Mouse (Mus musculus): ENCODE results near the gene Prr29. TPM values are rescaled to one million over a fixed set of nuclear protein-coding genes. Genes with fewer than 3 reads are reported as not detected.

Prr29 gene
- total RNA-seq, 1 experiment, result not detected

GRCm38 (mm10) chr11:106355382-106356128 lies 9.7 kb upstream of the Prr29 start:
- H3K9ac ChIP-seq (ENCODE audit: insufficient read depth, low read depth, low read length, poor library complexity, severe bottlenecking), result no peak overlapping the region
- TF ChIP-seq CHD2 (IDR thresholded peaks at IDR 0.05; ENCODE audit: low read depth, low read length) (no peak), ZNF384 (IDR thresholded peaks at IDR 0.05; ENCODE audit: low read depth, low read length) (no peak), ZC3H11A (IDR thresholded peaks at IDR 0.05; ENCODE audit: borderline replicate concordance, low read depth, low read length) (no peak), HCFC1 (IDR thresholded peaks at IDR 0.05; ENCODE audit: borderline replicate concordance, insufficient read depth, low read length) (no peak), MAFK (IDR thresholded peaks at IDR 0.05; ENCODE audit: insufficient read depth, low read depth, low read length) (no peak)
- H3K4me3 ChIP-seq (ENCODE audit: insufficient read depth in 1 of 2, low read depth in 1 of 2, low read length in 2 of 2, poor library complexity in 1 of 2, severe bottlenecking in 1 of 2), result no peak overlapping the region
- DNase-seq (ENCODE audit: low read depth, low spot score), result no peak
- in situ Hi-C loops (cut with MboI; ENCODE audit: low sequenced_read_pairs in 2 of 2, unreplicated experiment in 2 of 2), result no loop called here
- H3K4me1 ChIP-seq (ENCODE audit: control insufficient read depth in 2 of 2, insufficient read depth in 2 of 2, low read length in 2 of 2, poor library complexity in 1 of 2), result no peaks in the 10 kb centered on the region
- H3K27ac ChIP-seq (ENCODE audit: insufficient read depth, low read depth, low read length, poor library complexity, severe bottlenecking), result no peak overlapping the region
- no peaks in the 10 kb centered on the region for H3K36me3 ChIP-seq (ENCODE audit: control insufficient read depth, insufficient read depth, low read length, poor library complexity, severe bottlenecking)
- H3K9me3 ChIP-seq (ENCODE audit: control insufficient read depth, insufficient read depth, low read depth, low read length), result no peaks in the 10 kb centered on the region

- DNase-seq (ENCODE audit: low read depth, low spot score), result peak; percentile 65
- Histone ChIP-seq H3K36me3 (ENCODE audit: control insufficient read depth, insufficient read depth, low read length, poor library complexity, severe bottlenecking) (no peaks in the 10 kb centered on the region), H3K4me1 (ENCODE audit: control insufficient read depth in 2 of 2, insufficient read depth in 2 of 2, low read length in 2 of 2, poor library complexity in 1 of 2) (no peaks in the 10 kb centered on the region), H3K9me3 (ENCODE audit: control insufficient read depth, insufficient read depth, low read depth, low read length) (no peaks in the 10 kb centered on the region), H3K4me3 (ENCODE audit: insufficient read depth in 1 of 2, low read depth in 1 of 2, low read length in 2 of 2, poor library complexity in 1 of 2, severe bottlenecking in 1 of 2) (no peak overlapping the region), H3K27ac (ENCODE audit: insufficient read depth, low read depth, low read length, poor library complexity, severe bottlenecking) (no peak overlapping the region), H3K9ac (ENCODE audit: insufficient read depth, low read depth, low read length, poor library complexity, severe bottlenecking) (no peak overlapping the region)
- in situ Hi-C loops (cut with MboI; ENCODE audit: low sequenced_read_pairs in 2 of 2, unreplicated experiment in 2 of 2), result no loop called here
- TF ChIP-seq CHD2 (IDR thresholded peaks at IDR 0.05; ENCODE audit: low read depth, low read length), result no peak
- no peak for TF ChIP-seq ZC3H11A (IDR thresholded peaks at IDR 0.05; ENCODE audit: borderline replicate concordance, low read depth, low read length)
- TF ChIP-seq HCFC1 (IDR thresholded peaks at IDR 0.05; ENCODE audit: borderline replicate concordance, insufficient read depth, low read length), result no peak
- TF ChIP-seq MAFK (IDR thresholded peaks at IDR 0.05; ENCODE audit: insufficient read depth, low read depth, low read length), result no peak
- TF ChIP-seq ZNF384 (IDR thresholded peaks at IDR 0.05; ENCODE audit: low read depth, low read length), result no peak
Measured at GRCm38 (mm10) chr11:106359350-106359749, 5.9 kb upstream of the Prr29 start.

GRCm38 (mm10) chr11:106364712-106365111 lies 560 bp upstream of the Prr29 start:
- DNase-seq (ENCODE audit: low read depth, low spot score), result no peak
- Histone ChIP-seq H3K9ac (ENCODE audit: insufficient read depth, low read depth, low read length, poor library complexity, severe bottlenecking) (no peak overlapping the region), H3K4me1 (ENCODE audit: control insufficient read depth in 2 of 2, insufficient read depth in 2 of 2, low read length in 2 of 2, poor library complexity in 1 of 2) (peaks cover 0 to 9% of the 10 kb centered on the region in 2 experiments; a peak in 1 of 4 replicates), H3K9me3 (ENCODE audit: control insufficient read depth, insufficient read depth, low read depth, low read length) (no peaks in the 10 kb centered on the region), H3K4me3 (ENCODE audit: insufficient read depth in 1 of 2, low read depth in 1 of 2, low read length in 2 of 2, poor library complexity in 1 of 2, severe bottlenecking in 1 of 2) (peak overlapping the region in 1 of 2 experiments; percentile 30; a peak in 1 of 4 replicates), H3K36me3 (ENCODE audit: control insufficient read depth, insufficient read depth, low read length, poor library complexity, severe bottlenecking) (no peaks in the 10 kb centered on the region), H3K27ac (ENCODE audit: insufficient read depth, low read depth, low read length, poor library complexity, severe bottlenecking) (no peak overlapping the region)
- TF ChIP-seq CHD2 (IDR thresholded peaks at IDR 0.05; ENCODE audit: low read depth, low read length), result no peak
- TF ChIP-seq ZC3H11A (IDR thresholded peaks at IDR 0.05; ENCODE audit: borderline replicate concordance, low read depth, low read length), result no peak
- no peak for TF ChIP-seq HCFC1 (IDR thresholded peaks at IDR 0.05; ENCODE audit: borderline replicate concordance, insufficient read depth, low read length)
- TF ChIP-seq MAFK (IDR thresholded peaks at IDR 0.05; ENCODE audit: insufficient read depth, low read depth, low read length), result no peak
- no peak for TF ChIP-seq ZNF384 (IDR thresholded peaks at IDR 0.05; ENCODE audit: low read depth, low read length)
- in situ Hi-C loops (cut with MboI; ENCODE audit: low sequenced_read_pairs in 2 of 2, unreplicated experiment in 2 of 2), result no loop called here

GRCm38 (mm10) chr11:106366316-106366715 lies 1.0 kb downstream of the Prr29 start:
- H3K27ac ChIP-seq (ENCODE audit: insufficient read depth, low read depth, low read length, poor library complexity, severe bottlenecking), result no peak overlapping the region
- H3K4me3 ChIP-seq (ENCODE audit: insufficient read depth in 1 of 2, low read depth in 1 of 2, low read length in 2 of 2, poor library complexity in 1 of 2, severe bottlenecking in 1 of 2), result no peak overlapping the region
- peak; percentile 80 for DNase-seq (ENCODE audit: low read depth, low spot score)
- TF ChIP-seq CHD2 (IDR thresholded peaks at IDR 0.05; ENCODE audit: low read depth, low read length), result peak; percentile 45; the same call in 1 of the 2 replicates
- TF ChIP-seq ZNF384 (IDR thresholded peaks at IDR 0.05; ENCODE audit: low read depth, low read length), result 0 out of 2 replicates have a peak, but pooled peaks have one; percentile 41
- no peak for TF ChIP-seq HCFC1 (IDR thresholded peaks at IDR 0.05; ENCODE audit: borderline replicate concordance, insufficient read depth, low read length)
- TF ChIP-seq ZC3H11A (IDR thresholded peaks at IDR 0.05; ENCODE audit: borderline replicate concordance, low read depth, low read length), result peak; percentile 50; the same call in 1 of the 2 replicates
- H3K36me3 ChIP-seq (ENCODE audit: control insufficient read depth, insufficient read depth, low read length, poor library complexity, severe bottlenecking), result no peaks in the 10 kb centered on the region
- in situ Hi-C loops (cut with MboI; ENCODE audit: low sequenced_read_pairs in 2 of 2, unreplicated experiment in 2 of 2), result no loop called here
- no peaks in the 10 kb centered on the region for H3K9me3 ChIP-seq (ENCODE audit: control insufficient read depth, insufficient read depth, low read depth, low read length)
- H3K9ac ChIP-seq (ENCODE audit: insufficient read depth, low read depth, low read length, poor library complexity, severe bottlenecking), result no peak overlapping the region
- H3K4me1 ChIP-seq (ENCODE audit: control insufficient read depth in 2 of 2, insufficient read depth in 2 of 2, low read length in 2 of 2, poor library complexity in 1 of 2), result peaks cover 0 to 9% of the 10 kb centered on the region in 2 experiments; a peak in 1 of 4 replicates
